Mouse (Mus musculus): Measurements from ENCODE around the gene Rprml. TPM values are rescaled to one million over a fixed set of nuclear protein-coding genes. Genes with fewer than 3 reads are reported as not detected.
A peak's percentile ranks its signal among the peaks of the same experiment; 100 is the strongest.

Rprml gene
- polyA plus RNA-seq, 1 experiment from 2014 or later, result 3.5 TPM

DNA sequence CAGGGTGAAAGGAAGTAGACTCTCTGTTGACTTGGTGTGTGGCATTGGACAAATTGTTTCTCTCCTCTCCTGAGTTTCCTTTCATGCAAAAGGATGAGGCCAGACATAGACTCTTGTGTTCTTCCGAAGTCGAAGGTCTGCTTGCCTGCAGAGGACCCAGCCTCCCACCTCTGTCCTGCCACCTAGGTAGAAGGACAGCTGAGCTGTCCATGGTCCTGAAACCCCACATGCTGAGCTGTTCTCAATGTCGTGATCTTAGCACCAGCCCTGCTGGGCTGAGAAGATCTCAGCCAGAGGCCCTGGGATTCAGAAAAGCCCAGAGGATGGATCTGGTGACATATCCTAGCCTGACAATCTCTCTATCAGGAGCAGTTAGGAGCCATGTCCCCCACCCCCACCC, 7.2 kb downstream of the Rprml start:
- no peak overlapping the region for H3K9ac ChIP-seq (ENCODE audit: low read depth, low read length)
- H3K9me3 ChIP-seq (ENCODE audit: control insufficient read depth, low read length), result no peaks in the 10 kb centered on the region
- no peak overlapping the region for H3K27ac ChIP-seq (ENCODE audit: low read depth, low read length)
- H3K27me3 ChIP-seq (replicated peaks; ENCODE audit: control insufficient read depth, insufficient read depth, low read length), result peaks cover 15% of the 10 kb centered on the region
- 0 out of 2 replicates have a peak, but pooled peaks cover 2% of the 10 kb centered on the region for H3K4me1 ChIP-seq (ENCODE audit: control insufficient read depth, insufficient read depth, low read depth, low read length)
- WGBS, result 13% methylated on average over 3 of the region's 3 CpGs
- H3K36me3 ChIP-seq (ENCODE audit: control insufficient read depth, insufficient read depth, low read length), result no peaks in the 10 kb centered on the region
- H3K4me2 ChIP-seq (ENCODE audit: low read length), result no peak overlapping the region
- H3K4me3 ChIP-seq (ENCODE audit: low read length), result no peak overlapping the region
- ATAC-seq, result no peak

- Histone ChIP-seq H3K27ac (ENCODE audit: low read depth, low read length) (no peak overlapping the region), H3K4me1 (ENCODE audit: control insufficient read depth, insufficient read depth, low read depth, low read length) (0 out of 2 replicates have a peak, but pooled peaks cover 2% of the 10 kb centered on the region), H3K9me3 (ENCODE audit: control insufficient read depth, low read length) (no peaks in the 10 kb centered on the region), H3K27me3 (replicated peaks; ENCODE audit: control insufficient read depth, insufficient read depth, low read length) (peaks cover 3% of the 10 kb centered on the region; the same call in 1 of the 2 replicates), H3K4me3 (ENCODE audit: low read length) (no peak overlapping the region), H3K36me3 (ENCODE audit: control insufficient read depth, insufficient read depth, low read length) (no peaks in the 10 kb centered on the region), H3K9ac (ENCODE audit: low read depth, low read length) (no peak overlapping the region), H3K4me2 (ENCODE audit: low read length) (no peak overlapping the region)
- no peak for ATAC-seq
- 69% methylated on average over 7 of the region's 7 CpGs for WGBS
Measured at GRCm38 (mm10) chr11:103658189-103658588, 8.8 kb downstream of the Rprml start.

DNA sequence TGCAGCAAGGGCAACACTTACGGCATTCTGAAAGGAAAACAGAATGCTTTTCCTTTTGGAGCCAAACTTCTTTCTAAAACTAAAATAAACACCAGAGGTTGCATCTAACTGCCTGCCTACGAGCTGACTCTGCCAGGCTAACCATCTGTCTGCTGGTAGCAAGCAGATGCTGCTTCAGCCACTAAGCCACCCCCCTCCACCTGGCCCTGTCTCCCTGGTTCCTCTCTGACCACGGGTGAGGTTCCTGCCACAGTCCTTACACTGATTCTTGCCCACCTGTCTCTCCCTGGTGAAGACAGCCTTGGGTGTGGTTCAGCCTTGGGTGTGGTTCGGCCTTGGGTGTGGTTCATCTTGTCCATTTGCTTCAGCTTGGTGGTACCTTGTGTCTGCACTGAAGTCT, 12.5 kb downstream of the Rprml start:
- Histone ChIP-seq H3K27me3 (replicated peaks; ENCODE audit: control insufficient read depth, insufficient read depth, low read length) (no peaks in the 10 kb centered on the region), H3K4me3 (ENCODE audit: low read length) (no peak overlapping the region), H3K9ac (ENCODE audit: low read depth, low read length) (no peak overlapping the region), H3K4me2 (ENCODE audit: low read length) (no peak overlapping the region), H3K9me3 (ENCODE audit: control insufficient read depth, low read length) (no peaks in the 10 kb centered on the region), H3K36me3 (ENCODE audit: control insufficient read depth, insufficient read depth, low read length) (no peaks in the 10 kb centered on the region), H3K27ac (ENCODE audit: low read depth, low read length) (no peak overlapping the region), H3K4me1 (ENCODE audit: control insufficient read depth, insufficient read depth, low read depth, low read length) (peaks cover 15% of the 10 kb centered on the region)
- 52% methylated on average over 4 of the region's 4 CpGs for WGBS
- no peak for ATAC-seq

DNA sequence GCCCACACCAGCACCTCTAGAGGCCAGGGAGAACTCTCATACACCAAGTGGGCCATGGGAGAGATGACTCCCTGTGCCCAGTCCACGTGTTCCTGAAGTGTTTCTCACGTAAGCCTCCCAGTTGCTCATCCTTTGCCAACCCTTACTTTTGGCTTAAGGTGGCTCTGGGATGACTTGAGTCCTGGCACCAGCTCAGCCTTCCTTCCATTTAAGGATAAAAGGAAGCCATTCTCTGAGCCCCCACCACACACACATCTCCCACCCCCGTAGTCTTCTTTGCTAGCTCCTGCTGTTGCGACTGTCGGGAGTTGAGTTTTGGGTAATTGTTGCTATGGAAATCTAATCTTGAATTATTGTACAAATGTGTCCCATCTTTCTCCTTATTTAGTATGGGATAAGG, 13.2 kb downstream of the Rprml start:
- H3K4me1 ChIP-seq (ENCODE audit: control insufficient read depth, insufficient read depth, low read depth, low read length), result peaks cover 20% of the 10 kb centered on the region

GRCm38 (mm10) chr11:103663119-103663518, 13.7 kb downstream of the Rprml start:
- Histone ChIP-seq H3K4me2 (ENCODE audit: low read length) (no peak overlapping the region), H3K9ac (ENCODE audit: low read depth, low read length) (no peak overlapping the region), H3K36me3 (ENCODE audit: control insufficient read depth, insufficient read depth, low read length) (no peaks in the 10 kb centered on the region), H3K9me3 (ENCODE audit: control insufficient read depth, low read length) (no peaks in the 10 kb centered on the region), H3K27ac (ENCODE audit: low read depth, low read length) (no peak overlapping the region), H3K27me3 (replicated peaks; ENCODE audit: control insufficient read depth, insufficient read depth, low read length) (no peaks in the 10 kb centered on the region), H3K4me1 (ENCODE audit: control insufficient read depth, insufficient read depth, low read depth, low read length) (peaks cover 20% of the 10 kb centered on the region), H3K4me3 (ENCODE audit: low read length) (no peak overlapping the region)
- 86% methylated on average over 8 of the region's 8 CpGs for WGBS
- ATAC-seq, result no peak

More for the DNA sequence above, 13.2 kb downstream of the Rprml start:
- Histone ChIP-seq H3K36me3 (ENCODE audit: control insufficient read depth, insufficient read depth, low read length) (no peaks in the 10 kb centered on the region), H3K9ac (ENCODE audit: low read depth, low read length) (no peak overlapping the region), H3K4me3 (ENCODE audit: low read length) (no peak overlapping the region), H3K27ac (ENCODE audit: low read depth, low read length) (no peak overlapping the region), H3K4me2 (ENCODE audit: low read length) (no peak overlapping the region), H3K9me3 (ENCODE audit: control insufficient read depth, low read length) (no peaks in the 10 kb centered on the region), H3K27me3 (replicated peaks; ENCODE audit: control insufficient read depth, insufficient read depth, low read length) (no peaks in the 10 kb centered on the region)
- 62% methylated on average over 5 of the region's 5 CpGs for WGBS
- no peak for ATAC-seq

GRCm38 (mm10) chr11:103665695-103666094, 16.3 kb downstream of the Rprml start:
- Histone ChIP-seq H3K36me3 (ENCODE audit: control insufficient read depth, insufficient read depth, low read length) (no peaks in the 10 kb centered on the region), H3K27ac (ENCODE audit: low read depth, low read length) (peak overlapping the region; percentile 61), H3K4me3 (ENCODE audit: low read length) (no peak overlapping the region), H3K9ac (ENCODE audit: low read depth, low read length) (peak overlapping the region; percentile 27; the same call in 1 of the 2 replicates), H3K4me2 (ENCODE audit: low read length) (no peak overlapping the region), H3K27me3 (replicated peaks; ENCODE audit: control insufficient read depth, insufficient read depth, low read length) (no peaks in the 10 kb centered on the region), H3K4me1 (ENCODE audit: control insufficient read depth, insufficient read depth, low read depth, low read length) (peaks cover 20% of the 10 kb centered on the region), H3K9me3 (ENCODE audit: control insufficient read depth, low read length) (no peaks in the 10 kb centered on the region)
- 50% methylated on average over 1 of the region's 1 CpGs for WGBS
- peak; percentile 50; the same call in 1 of the 2 replicates for ATAC-seq

DNA sequence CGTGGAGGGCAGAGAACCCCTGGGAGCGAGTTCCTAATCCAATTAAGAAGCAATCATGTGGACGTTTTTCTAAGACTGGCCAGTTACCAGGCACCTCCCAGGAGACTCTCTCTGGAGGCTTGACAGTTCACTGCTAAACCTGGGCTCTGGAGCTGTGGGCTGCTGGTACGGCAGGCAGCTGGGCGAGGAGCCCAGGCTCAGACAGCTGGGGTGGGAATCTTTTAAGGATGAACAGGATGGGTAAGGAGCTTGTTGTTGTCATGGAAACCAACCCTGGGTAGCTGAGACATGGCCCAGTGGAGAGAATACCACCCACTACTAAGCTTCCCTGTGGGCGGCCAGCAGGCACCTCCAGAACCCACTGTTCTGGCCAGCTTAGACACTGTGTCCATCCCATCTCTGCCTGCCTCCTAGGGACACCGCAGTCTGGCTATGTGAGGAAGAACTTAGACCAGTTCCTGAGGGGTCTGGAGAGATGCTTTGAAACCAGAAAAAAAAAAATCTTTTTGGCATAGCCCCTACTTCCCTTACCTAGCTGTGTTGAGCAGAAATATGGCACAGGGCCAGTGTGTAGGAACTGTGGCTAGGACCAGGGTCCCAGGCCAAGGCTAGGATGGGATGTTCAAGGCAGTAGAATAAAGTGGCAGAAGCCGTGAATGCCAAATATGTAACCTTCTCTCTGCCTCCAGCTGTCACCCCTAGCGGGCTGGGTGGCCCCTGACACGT, 17.0 kb downstream of the Rprml start:
- H3K4me3 ChIP-seq (ENCODE audit: low read length), result no peak overlapping the region
- 0 out of 2 replicates have a peak overlapping the region, but pooled peaks have one; percentile 15 for H3K4me2 ChIP-seq (ENCODE audit: low read length)
- H3K27ac ChIP-seq (ENCODE audit: low read depth, low read length), result peak overlapping the region; percentile 61
- peak; percentile 92 for ATAC-seq
- H3K36me3 ChIP-seq (ENCODE audit: control insufficient read depth, insufficient read depth, low read length), result no peaks in the 10 kb centered on the region
- no peaks in the 10 kb centered on the region for H3K27me3 ChIP-seq (replicated peaks; ENCODE audit: control insufficient read depth, insufficient read depth, low read length)
- no peaks in the 10 kb centered on the region for H3K9me3 ChIP-seq (ENCODE audit: control insufficient read depth, low read length)
- peaks cover 20% of the 10 kb centered on the region for H3K4me1 ChIP-seq (ENCODE audit: control insufficient read depth, insufficient read depth, low read depth, low read length)
- peak overlapping the region; percentile 27; the same call in 1 of the 2 replicates for H3K9ac ChIP-seq (ENCODE audit: low read depth, low read length)
- WGBS, result 25% methylated on average over 10 of the region's 10 CpGs

DNA sequence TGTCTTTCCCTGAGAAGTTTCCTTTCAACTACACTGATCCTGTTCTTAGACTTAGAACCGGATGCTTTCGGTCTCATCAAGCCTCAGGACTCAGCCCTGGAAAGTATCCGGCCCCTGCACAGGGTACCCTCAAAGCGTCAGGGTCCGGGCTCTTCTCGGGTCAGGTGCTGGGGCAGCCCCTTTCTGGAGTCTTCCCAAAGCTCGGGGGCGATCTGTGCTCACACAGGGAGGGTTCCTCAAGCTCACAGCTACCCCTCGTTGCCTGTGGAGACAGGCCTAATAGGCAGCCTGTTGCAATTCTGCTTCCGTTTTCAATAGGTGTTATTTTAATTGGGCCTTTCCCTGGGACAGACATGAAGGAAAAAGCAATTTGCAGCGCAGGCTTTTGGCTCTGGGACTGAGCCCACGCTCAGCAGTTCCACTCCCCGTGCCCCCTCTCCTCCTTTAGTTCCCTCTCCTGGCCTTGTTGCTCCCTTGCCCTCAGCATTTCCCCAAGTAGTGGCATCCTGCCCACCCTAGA, 17.6 kb downstream of the Rprml start:
- Histone ChIP-seq H3K9ac (ENCODE audit: low read depth, low read length) (no peak overlapping the region), H3K4me1 (ENCODE audit: control insufficient read depth, insufficient read depth, low read depth, low read length) (peaks cover 18% of the 10 kb centered on the region), H3K4me3 (ENCODE audit: low read length) (no peak overlapping the region), H3K4me2 (ENCODE audit: low read length) (no peak overlapping the region), H3K36me3 (ENCODE audit: control insufficient read depth, insufficient read depth, low read length) (no peaks in the 10 kb centered on the region), H3K27ac (ENCODE audit: low read depth, low read length) (no peak overlapping the region), H3K27me3 (replicated peaks; ENCODE audit: control insufficient read depth, insufficient read depth, low read length) (no peaks in the 10 kb centered on the region), H3K9me3 (ENCODE audit: control insufficient read depth, low read length) (no peaks in the 10 kb centered on the region)
- no peak; the same call in 1 of the 2 replicates for ATAC-seq
- WGBS, result 47% methylated on average over 13 of the region's 13 CpGs

DNA sequence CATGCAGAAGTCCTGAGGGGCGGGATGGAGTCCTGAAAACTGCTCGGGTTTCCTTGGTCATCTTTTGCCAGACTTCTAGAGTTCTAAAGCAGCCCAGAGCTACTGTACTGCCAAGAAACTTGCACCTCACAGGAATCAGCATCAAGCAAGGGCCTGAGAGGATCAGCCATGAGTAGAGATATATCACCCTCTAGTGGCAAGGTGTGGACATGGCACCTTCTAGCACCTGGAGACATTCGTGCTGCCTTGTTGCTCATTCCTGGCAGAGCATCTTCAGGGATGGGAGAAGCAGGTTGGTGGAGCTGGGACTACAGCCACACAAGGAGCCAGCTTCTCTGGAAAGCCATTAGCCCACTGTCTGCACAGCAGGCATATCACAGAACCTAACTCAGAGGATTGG, 26.2 kb downstream of the Rprml start:
- Histone ChIP-seq H3K4me1 (ENCODE audit: control insufficient read depth, insufficient read depth, low read depth, low read length) (no peaks in the 10 kb centered on the region), H3K4me2 (ENCODE audit: low read length) (no peak overlapping the region), H3K36me3 (ENCODE audit: control insufficient read depth, insufficient read depth, low read length) (peaks cover 20% of the 10 kb centered on the region), H3K9ac (ENCODE audit: low read depth, low read length) (no peak overlapping the region), H3K27ac (ENCODE audit: low read depth, low read length) (no peak overlapping the region), H3K4me3 (ENCODE audit: low read length) (no peak overlapping the region), H3K27me3 (replicated peaks; ENCODE audit: control insufficient read depth, insufficient read depth, low read length) (no peaks in the 10 kb centered on the region), H3K9me3 (ENCODE audit: control insufficient read depth, low read length) (no peaks in the 10 kb centered on the region)
- no peak; the same call in 1 of the 2 replicates for ATAC-seq
- 47% methylated on average over 3 of the region's 3 CpGs for WGBS

Measured in hindbrain, embryonic 16.5 days (tissue).